Mouse (Mus musculus): ENCODE results near the gene Cenpt.

DNA sequence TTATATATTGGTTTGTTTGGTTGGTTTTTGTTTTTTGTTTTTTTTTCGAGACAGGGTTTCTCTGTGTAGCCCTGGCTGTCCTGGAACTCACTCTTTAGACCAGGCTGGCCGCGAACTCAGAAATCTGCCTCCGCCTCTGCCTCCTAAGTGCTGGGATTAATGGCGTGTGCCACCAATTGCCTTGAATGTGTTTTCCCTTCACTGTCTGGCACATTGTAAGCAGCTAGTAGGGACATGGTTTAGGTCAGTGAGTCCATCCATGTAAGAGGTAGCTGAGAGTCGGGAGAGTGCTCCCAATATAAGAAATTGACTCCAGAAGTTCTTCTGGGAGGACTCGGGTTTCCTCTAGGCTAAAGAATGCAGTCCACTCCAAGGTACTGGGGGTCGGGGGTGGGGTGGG, 1.2 kb upstream of the Cenpt start:
- TF ChIP-seq MAX (IDR thresholded peaks at IDR 0.05): no peak
- no peak for TF ChIP-seq CTCF (IDR thresholded peaks at IDR 0.05; ENCODE audit: control insufficient read depth, insufficient read depth, insufficient read length)
- no peak for TF ChIP-seq USF1 (IDR thresholded peaks at IDR 0.05; ENCODE audit: low read depth)
- TF ChIP-seq MYOD1 (IDR thresholded peaks at IDR 0.05; ENCODE audit: control insufficient read depth, insufficient read length, low read depth): no peak
- no peak for TF ChIP-seq CEBPB (IDR thresholded peaks at IDR 0.05; ENCODE audit: low read depth)
